Mouse (Mus musculus) G1E (cell line): ENCODE data around the gene Pawr.

ENCODE experiments used
- CTCF ChIP-seq: IDR thresholded peaks from 2 replicates; pipeline ENCODE4 v1.5.1; 2012; ENCODE audit warnings: low read depth, low read length, inconsistent platforms, mixed read lengths
- GATA1 ChIP-seq: IDR thresholded peaks from 2 replicates; pipeline ENCODE4 v1.6.1; 2012; ENCODE audit warnings: borderline replicate concordance, low read length, inconsistent platforms, mixed read lengths

- TF ChIP-seq CTCF (no peak), GATA1 (no peak)
Measured at GRCm38 (mm10) chr10:108331784-108332561, at the start of gene Pawr.
